Mouse (Mus musculus) layer of hippocampus, adult 11-12 months (tissue): ENCODE measurements around the gene Dmp1.

Experiments
- DNase-seq: peaks from one replicate; pipeline ENCODE4 v3.0.0; 2022; ENCODE audit warnings: low spot score

The Dmp1 gene

DNA sequence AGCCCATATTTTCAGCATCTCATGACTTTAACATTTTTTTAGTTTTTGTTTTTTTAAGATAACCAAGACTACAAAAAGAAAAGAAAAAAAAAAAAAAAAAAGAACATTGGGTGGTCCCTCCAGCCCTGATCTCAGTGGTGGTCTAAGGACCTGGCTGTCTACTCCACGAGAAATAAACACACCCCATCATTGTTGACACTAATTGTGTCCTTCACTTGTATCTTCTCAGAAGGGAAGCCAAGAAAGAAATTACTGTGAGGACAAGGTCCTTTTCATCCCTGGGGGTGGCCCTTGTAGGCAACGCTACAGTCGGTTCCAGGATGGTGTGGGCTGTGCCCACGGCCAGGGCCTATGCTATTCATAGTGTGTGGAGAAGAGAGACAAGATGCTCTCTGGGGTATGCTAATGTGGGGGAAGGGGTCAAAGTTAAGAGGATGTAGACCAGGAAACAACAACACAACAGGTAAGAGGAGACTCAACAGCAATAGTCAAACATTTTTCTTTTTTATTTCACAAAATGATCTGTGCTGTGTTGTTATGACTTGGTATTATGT lies 59.6 kb downstream of the Dmp1 start:
- DNase-seq: no peak

DNA sequence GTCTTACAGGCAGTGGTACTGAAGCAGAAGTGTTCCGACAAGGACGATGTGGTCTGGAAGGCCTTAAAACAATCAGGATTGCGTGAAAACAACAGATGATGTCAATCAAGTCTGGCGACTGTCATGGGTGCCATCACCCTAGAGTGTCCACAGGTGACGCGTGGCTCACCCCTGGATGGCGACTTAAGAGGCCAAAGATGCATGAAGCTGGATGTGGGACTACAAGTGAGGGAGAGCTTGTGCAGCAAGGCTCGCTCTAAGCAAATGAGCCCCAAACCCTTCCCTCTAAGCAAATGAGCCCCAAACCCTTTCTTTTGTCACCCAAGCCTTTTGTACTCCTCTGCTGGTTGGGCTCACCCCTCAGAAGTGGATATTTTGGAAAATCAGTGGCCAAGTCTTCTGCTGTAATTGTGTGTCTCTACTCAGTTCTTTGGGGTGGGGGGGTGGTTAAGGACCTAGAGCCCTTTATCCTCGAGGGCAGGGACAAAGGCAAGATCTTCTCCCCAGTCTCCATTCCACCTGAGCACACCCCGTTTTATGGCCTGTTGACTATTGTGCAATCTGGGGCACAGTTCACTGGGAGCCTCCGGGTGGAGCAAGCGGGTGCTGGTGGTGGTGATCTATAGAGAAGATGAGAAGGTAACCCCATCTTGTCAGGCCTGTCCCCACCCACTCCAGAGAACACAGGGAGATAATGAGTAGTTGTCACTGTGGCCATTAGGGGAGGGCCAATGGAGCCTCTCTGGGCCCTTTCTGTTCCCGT lies 60.8 kb downstream of the Dmp1 start:
- DNase-seq: no peak
